In the genomic region with DNA sequence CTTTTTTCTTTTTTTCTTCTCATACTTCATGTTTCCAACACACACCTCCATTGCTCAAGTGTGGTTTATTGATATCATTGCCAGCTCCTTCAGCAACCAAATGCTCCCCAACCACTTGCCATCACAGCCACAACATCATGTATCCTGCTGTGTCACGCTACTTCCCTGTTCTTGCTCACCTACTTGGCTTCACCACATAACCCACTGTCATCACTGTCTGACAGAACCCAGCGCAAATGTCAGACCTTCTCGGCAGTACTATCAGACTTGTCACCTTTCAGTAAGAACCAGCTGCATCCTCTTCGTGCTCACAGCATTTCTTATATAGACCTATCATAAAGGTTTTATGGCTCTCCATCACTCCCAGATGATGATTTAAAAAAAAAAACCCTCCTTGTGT, we compare ENCODE assay signal across 21 mouse cellular contexts.
"Had no signal": no experiment of that assay in that cellular context is flagged by ENCODE, and none has a peak within 500 bp of the region (broad histone marks: within the 10 kb centered on the region; RNA-seq: fewer than 3 reads in every experiment).

No protein-coding gene starts in this region.

- H3K27ac ChIP-seq: liver, embryonic 15.5 days; lung, embryonic 15.5 days; midbrain, embryonic 10.5 days; midbrain, embryonic 12.5 days; neural tube, embryonic 13.5 days; neural tube, embryonic 15.5 days had no signal

- H3K36me3 ChIP-seq: liver, embryonic 15.5 days; lung, embryonic 15.5 days; midbrain, embryonic 10.5 days; midbrain, embryonic 12.5 days; neural tube, embryonic 13.5 days; neural tube, embryonic 15.5 days had no signal

- DNase-seq: liver, postnatal 0 days; lung, adult 2 months; lung, postnatal 10 days; lung, postnatal 4 days; midbrain, embryonic 14.5 days; retina, postnatal 1 day; right cerebral cortex, adult 18-20 months; right cerebral cortex, postnatal 25 days; right cerebral cortex, postnatal 4 days; spleen, adult 18-20 months; thymus, adult 18-20 months; thymus, postnatal 14 days; thymus, postnatal 36 days had no signal

- H3K4me2 ChIP-seq: liver, embryonic 15.5 days; lung, embryonic 15.5 days; midbrain, embryonic 12.5 days; neural tube, embryonic 13.5 days; neural tube, embryonic 15.5 days had no signal

- H3K9me3 ChIP-seq: liver, embryonic 15.5 days; lung, embryonic 15.5 days; midbrain, embryonic 10.5 days; midbrain, embryonic 12.5 days; neural tube, embryonic 13.5 days; neural tube, embryonic 15.5 days had no signal

- H3K9ac ChIP-seq: liver, embryonic 15.5 days; liver, postnatal 0 days; lung, embryonic 15.5 days; midbrain, embryonic 12.5 days; neural tube, embryonic 13.5 days; neural tube, embryonic 15.5 days had no signal

- H3K27me3 ChIP-seq: liver, embryonic 15.5 days; lung, embryonic 15.5 days; midbrain, embryonic 12.5 days; neural tube, embryonic 13.5 days; neural tube, embryonic 15.5 days had no signal

- ATAC-seq: liver, postnatal 0 days; midbrain, embryonic 16.5 days had no signal

- H3K4me3 ChIP-seq: liver, embryonic 15.5 days; lung, embryonic 15.5 days; midbrain, embryonic 10.5 days; midbrain, embryonic 12.5 days; myocyte; neural tube, embryonic 13.5 days; neural tube, embryonic 15.5 days had no signal

- H3K4me1 ChIP-seq: liver, embryonic 15.5 days; lung, embryonic 15.5 days; midbrain, embryonic 10.5 days; midbrain, embryonic 12.5 days; neural tube, embryonic 13.5 days; neural tube, embryonic 15.5 days had no signal
